Mouse (Mus musculus) heart, adult 8-10 months (tissue): ENCODE results near the gene Nrn1l. TPM values are rescaled to one million over a fixed set of nuclear protein-coding genes. Genes with fewer than 3 reads are reported as not detected.

Experiments used
- DNase-seq: peaks from one replicate; pipeline ENCODE4 v3.0.0; 2022; ENCODE audit warnings: low spot score
- total RNA-seq, 4 experiments: library from RNA; stranded (reverse); gene quantifications; 2 replicates each; pipeline ENCODE4 v1.2.4; 2022

Nrn1l gene
- 1 to 10 TPM in 1 of 4 experiments, under 1 TPM in 3; 0.49 to 1.1 (median 0.85) TPM for total RNA-seq

GRCm38 (mm10) chr8:105893339-105893738 is at the start of gene Nrn1l:
Gene Nrn1l, plus strand, starts transcription at chr8:105893567.
- peak; percentile 53 for DNase-seq

- DNase-seq, result no peak
Observed at GRCm38 (mm10) chr8:105846678-105847077, 46.7 kb upstream of the Nrn1l start.

GRCm38 (mm10) chr8:105850014-105850413 is 43.4 kb upstream of the Nrn1l start:
- DNase-seq, result no peak

- DNase-seq, result no peak
Observed at GRCm38 (mm10) chr8:105850611-105851010, 42.8 kb upstream of the Nrn1l start.

- peak; percentile 91 for DNase-seq
Observed at GRCm38 (mm10) chr8:105851651-105852143, 41.7 kb upstream of the Nrn1l start.

GRCm38 (mm10) chr8:105852146-105852729 is 41.1 kb upstream of the Nrn1l start:
- no peak for DNase-seq

- DNase-seq, result no peak
Observed at GRCm38 (mm10) chr8:105853178-105853577, 40.2 kb upstream of the Nrn1l start, which contains the start of gene Cenpt. Gene Cenpt, minus strand, starts transcription at chr8:105853278.

- no peak for DNase-seq
Observed at GRCm38 (mm10) chr8:105854303-105854702, 39.1 kb upstream of the Nrn1l start.

- DNase-seq, result peak; percentile 91
Observed at GRCm38 (mm10) chr8:105854715-105855216, 38.6 kb upstream of the Nrn1l start, which contains the start of gene Thap11. Gene Thap11, plus strand, starts transcription at chr8:105855132.

GRCm38 (mm10) chr8:105855248-105856167 is 37.9 kb upstream of the Nrn1l start:
- DNase-seq, result no peak

- DNase-seq, result no peak
Observed at GRCm38 (mm10) chr8:105856168-105856835, 37.1 kb upstream of the Nrn1l start.

GRCm38 (mm10) chr8:105858495-105858894 is 34.9 kb upstream of the Nrn1l start:
- no peak for DNase-seq

- DNase-seq, result no peak
Observed at GRCm38 (mm10) chr8:105859314-105859713, 34.1 kb upstream of the Nrn1l start.

- peak; percentile 98 for DNase-seq
Observed at GRCm38 (mm10) chr8:105860143-105860981, 33.0 kb upstream of the Nrn1l start, which contains the start of gene Nutf2. Gene Nutf2, plus strand, starts transcription at chr8:105860580.

- no peak for DNase-seq
Observed at GRCm38 (mm10) chr8:105861951-105862350, 31.4 kb upstream of the Nrn1l start.

GRCm38 (mm10) chr8:105866364-105867029 is 26.9 kb upstream of the Nrn1l start:
- no peak for DNase-seq

- DNase-seq, result peak; percentile 76
Observed at GRCm38 (mm10) chr8:105874301-105874700, 19.1 kb upstream of the Nrn1l start.

- peak; percentile 87 for DNase-seq
Observed at GRCm38 (mm10) chr8:105880754-105881520, 12.4 kb upstream of the Nrn1l start, which contains the start of gene Edc4. Gene Edc4, plus strand, starts transcription at chr8:105880881.

GRCm38 (mm10) chr8:105889756-105890465 is 3.5 kb upstream of the Nrn1l start:
- DNase-seq, result no peak
